Comparison of ENCODE assay signal across 10 mouse cellular contexts in genomic region chr1:182460291-182461244, GRCm38 (mm10). TPM values are rescaled to one million over a fixed set of nuclear protein-coding genes. Genes with fewer than 3 reads are reported as not detected.
DNase-seq lines count a peak whose midpoint lies in the region; ATAC-seq lines count a peak whose summit lies in the region.
"Had no signal": no experiment of that assay in that cellular context is flagged by ENCODE, and none has a peak within 500 bp of the region (broad histone marks: within the 10 kb centered on the region; RNA-seq: fewer than 3 reads in every experiment).

No protein-coding gene starts in this region.

- peak overlapping the region; percentile 20; the same call in 1 of the 2 replicates for H3K27ac ChIP-seq in embryonic facial prominence, embryonic 11.5 days (replicated peaks; ENCODE audit: low read depth, low read length)
- no peak overlapping the region for H3K27ac ChIP-seq in embryonic facial prominence, embryonic 10.5 days (replicated peaks)
- peak overlapping the region; percentile 32; the same call in 1 of the 2 replicates for H3K27ac ChIP-seq in hindbrain, embryonic 14.5 days

- no peak overlapping the region for H3K4me2 ChIP-seq in embryonic facial prominence, embryonic 11.5 days (ENCODE audit: low read depth, low read length)
- H3K4me2 ChIP-seq in hindbrain, embryonic 14.5 days (replicated peaks), result no peak overlapping the region

- ATAC-seq in embryonic facial prominence, embryonic 11.5 days (replicated peaks; ENCODE audit: insufficient number of reproducible peaks, low FRiP score, low TSS enrichment, low read depth), result no peak
- ATAC-seq in hindbrain, embryonic 14.5 days (ENCODE audit: low FRiP score), result no peak

- H3K36me3 ChIP-seq in embryonic facial prominence, embryonic 11.5 days (replicated peaks; ENCODE audit: control insufficient read depth, insufficient read depth, low read depth, low read length), result no peaks in the 10 kb centered on the region; the same call in 1 of the 2 replicates
- peaks cover 66% of the 10 kb centered on the region for H3K36me3 ChIP-seq in embryonic facial prominence, embryonic 10.5 days (replicated peaks)
- H3K36me3 ChIP-seq in hindbrain, embryonic 14.5 days (replicated peaks; ENCODE audit: control insufficient read depth, insufficient read depth), result peaks cover 39% of the 10 kb centered on the region

- H3K4me3 ChIP-seq in embryonic facial prominence, embryonic 11.5 days (ENCODE audit: low read depth, low read length), result no peak overlapping the region
- H3K4me3 ChIP-seq in embryonic facial prominence, embryonic 10.5 days, result no peak overlapping the region
- H3K4me3 ChIP-seq in hindbrain, embryonic 14.5 days (replicated peaks; ENCODE audit: low read length), result no peak overlapping the region

- H3K9me3 ChIP-seq in embryonic facial prominence, embryonic 11.5 days (replicated peaks; ENCODE audit: control insufficient read depth, low read length), result no peaks in the 10 kb centered on the region
- no peaks in the 10 kb centered on the region for H3K9me3 ChIP-seq in embryonic facial prominence, embryonic 10.5 days
- H3K9me3 ChIP-seq in hindbrain, embryonic 14.5 days (ENCODE audit: control insufficient read depth, low read length), result no peaks in the 10 kb centered on the region

- H3K4me1 ChIP-seq in embryonic facial prominence, embryonic 11.5 days (ENCODE audit: control insufficient read depth, insufficient read depth, low read length), result no peaks in the 10 kb centered on the region
- H3K4me1 ChIP-seq in embryonic facial prominence, embryonic 10.5 days, result 0 out of 2 replicates have a peak, but pooled peaks cover 13% of the 10 kb centered on the region
- no peaks in the 10 kb centered on the region; the same call in 1 of the 2 replicates for H3K4me1 ChIP-seq in hindbrain, embryonic 14.5 days (replicated peaks; ENCODE audit: control insufficient read depth, insufficient read depth, low read length)

- H3K27me3 ChIP-seq in embryonic facial prominence, embryonic 11.5 days (ENCODE audit: control insufficient read depth, insufficient read depth, low read length), result no peaks in the 10 kb centered on the region
- no peaks in the 10 kb centered on the region for H3K27me3 ChIP-seq in embryonic facial prominence, embryonic 10.5 days (replicated peaks; ENCODE audit: low read depth, poor library complexity, severe bottlenecking)
- H3K27me3 ChIP-seq in hindbrain, embryonic 14.5 days (ENCODE audit: control insufficient read depth, insufficient read depth, low read length), result no peaks in the 10 kb centered on the region

- H3K9ac ChIP-seq in embryonic facial prominence, embryonic 11.5 days (replicated peaks; ENCODE audit: low read length), result no peak overlapping the region
- H3K9ac ChIP-seq in hindbrain, embryonic 14.5 days, result 0 out of 2 replicates have a peak overlapping the region, but pooled peaks have one; percentile 10

- no peak for DNase-seq in embryonic facial prominence, embryonic 11.5 days (ENCODE audit: low spot score)
- no peak for DNase-seq in embryonic facial prominence, embryonic 10.5 days (ENCODE audit: low spot score)
- DNase-seq in Muller cell, postnatal 12 days (ENCODE audit: inconsistent ontology term), result peak; percentile 33
- no peak for DNase-seq in hindbrain, embryonic 14.5 days (ENCODE audit: low spot score)
- DNase-seq in lung, postnatal 10 days, result peak; percentile 58
- no peak for DNase-seq in spleen, adult 18-20 months
- DNase-seq in left cerebral cortex, adult 18-20 months (ENCODE audit: low spot score in 2 of 2), result no peak
- no peak for DNase-seq in ovary, adult 18-20 months (ENCODE audit: low spot score)
- DNase-seq: adrenal gland, postnatal 25 days; thymus, postnatal 14 days had no signal

- WGBS in embryonic facial prominence, embryonic 11.5 days, result 71% methylated on average over 13 of the region's 13 CpGs
- 80% methylated on average over 13 of the region's 13 CpGs for WGBS in embryonic facial prominence, embryonic 10.5 days
- 76% methylated on average over 13 of the region's 13 CpGs for WGBS in hindbrain, embryonic 14.5 days

RNA-seq across cellular contexts. Expression of gene Trp53bp2, which starts 51.6 kb away (rescaled TPM):
- polyA plus RNA-seq in embryonic facial prominence, embryonic 11.5 days (2014; fragmentation: Nextera tagmentation; extraction: Ambion mirVana), result 40.2 and 42.5 TPM in 2 replicates
- 34.1 and 35.6 TPM in 2 replicates for polyA plus RNA-seq in embryonic facial prominence, embryonic 10.5 days (2016; fragmentation: Nextera tagmentation; extraction: Ambion mirVana)
- polyA plus RNA-seq in hindbrain, embryonic 14.5 days (2014; fragmentation: Nextera tagmentation; extraction: Ambion mirVana), result 19.5 and 21.6 TPM in 2 replicates
- 10 to 100 TPM; 19.0 to 20.1 TPM for total RNA-seq in left cerebral cortex, adult 18-20 months (2021)

RNA-seq across cellular contexts. Expression of gene Capn2, which starts 56.8 kb away (rescaled TPM):
- 80.8 and 89.1 TPM in 2 replicates for polyA plus RNA-seq in embryonic facial prominence, embryonic 11.5 days (2014; fragmentation: Nextera tagmentation; extraction: Ambion mirVana)
- 75.1 and 84.8 TPM in 2 replicates for polyA plus RNA-seq in embryonic facial prominence, embryonic 10.5 days (2016; fragmentation: Nextera tagmentation; extraction: Ambion mirVana)
- 80.5 and 81.0 TPM in 2 replicates for polyA plus RNA-seq in hindbrain, embryonic 14.5 days (2014; fragmentation: Nextera tagmentation; extraction: Ambion mirVana)
- total RNA-seq in left cerebral cortex, adult 18-20 months (2021), result 10 to 100 TPM; 65.1 to 66.8 TPM

Comparison
In these comparisons a context has a peak if more than half of its experiments do, and no peak if none do; other contexts are left out.
1. DNase-seq: peak in Muller cell, postnatal 12 days (single experiment) and lung, postnatal 10 days (single experiment); none in embryonic facial prominence, embryonic 11.5 days (single experiment), embryonic facial prominence, embryonic 10.5 days (single experiment), hindbrain, embryonic 14.5 days (single experiment), spleen, adult 18-20 months (0 of 2), left cerebral cortex, adult 18-20 months (0 of 2) and ovary, adult 18-20 months (single experiment).